Mouse (Mus musculus): ENCODE measurements around the gene Rgp1.

Rgp1 gene

GRCm38 (mm10) chr4:43598650-43599380 lies 20.3 kb downstream of the Rgp1 start:
- DNase-seq = no peak

GRCm38 (mm10) chr4:43600195-43600934 lies 21.9 kb downstream of the Rgp1 start:
- DNase-seq = no peak

GRCm38 (mm10) chr4:43604099-43604498 lies 25.6 kb downstream of the Rgp1 start:
- no peak for DNase-seq

GRCm38 (mm10) chr4:43604751-43605685 lies 26.5 kb downstream of the Rgp1 start:
- DNase-seq = no peak

GRCm38 (mm10) chr4:43612534-43612933 lies 34.0 kb downstream of the Rgp1 start:
- DNase-seq = no peak

GRCm38 (mm10) chr4:43613060-43613730 lies 34.7 kb downstream of the Rgp1 start:
- peak; percentile 25 to 37 for DNase-seq

GRCm38 (mm10) chr4:43620146-43620778 lies 41.7 kb downstream of the Rgp1 start:
- no peak for DNase-seq

GRCm38 (mm10) chr4:43629106-43629817 lies 50.7 kb downstream of the Rgp1 start:
- no peak for DNase-seq

GRCm38 (mm10) chr4:43630030-43630581 lies 51.6 kb downstream of the Rgp1 start:
- DNase-seq = peak; percentile 81 to 83

GRCm38 (mm10) chr4:43630671-43631045 lies 52.1 kb downstream of the Rgp1 start:
- DNase-seq = no peak

- no peak for DNase-seq
Measured at GRCm38 (mm10) chr4:43631046-43631955, 52.8 kb downstream of the Rgp1 start, which contains the start of gene Npr2. Gene Npr2 (plus strand): TSS chr4:43631935.

- DNase-seq = no peak
Measured at GRCm38 (mm10) chr4:43631956-43632920, 53.7 kb downstream of the Rgp1 start.

- no peak for DNase-seq
Measured at GRCm38 (mm10) chr4:43633296-43633695, 54.8 kb downstream of the Rgp1 start.

GRCm38 (mm10) chr4:43633736-43634135 lies 55.2 kb downstream of the Rgp1 start:
- DNase-seq = no peak

- no peak for DNase-seq
Measured at GRCm38 (mm10) chr4:43634621-43635374, 56.3 kb downstream of the Rgp1 start.

- DNase-seq = no peak
Measured at GRCm38 (mm10) chr4:43636751-43637150, 58.2 kb downstream of the Rgp1 start.

Measured in B cell, adult 2 months (primary cell).